Mouse (Mus musculus): ENCODE results near the gene Rbbp6.

- TF ChIP-seq CTCF (IDR thresholded peaks at IDR 0.05; ENCODE audit: low read depth) (no peak), EP300 (optimal IDR thresholded peaks at IDR 0.05) (no peak)
Observed at GRCm38 (mm10) chr7:122970119-122970781, 4.8 kb downstream of the Rbbp6 start.
